Mouse (Mus musculus): ENCODE measurements at regions not wholly inside any gene's neighbourhood (a gene's known extent, or its start where the extent isn't known, plus 50 kb on each side); places are given as distances from the start of the nearest gene placed in this dataset.

- no peak for DNase-seq (ENCODE audit: low read depth, low spot score)
Measured at GRCm38 (mm10) chr10:98703642-98704293, 210.4 kb upstream of the Atp2b1 start.

GRCm38 (mm10) chr10:98704559-98704958, 209.6 kb upstream of the Atp2b1 start:
- no peak for DNase-seq (ENCODE audit: low read depth, low spot score)

- no peak for DNase-seq (ENCODE audit: low read depth, low spot score)
Measured at GRCm38 (mm10) chr10:98717856-98718255, 196.3 kb upstream of the Atp2b1 start.

- DNase-seq (ENCODE audit: low read depth, low spot score) = no peak
Measured at GRCm38 (mm10) chr10:98718706-98719105, 195.5 kb upstream of the Atp2b1 start.

- DNase-seq (ENCODE audit: low read depth, low spot score) = no peak
Measured at GRCm38 (mm10) chr10:98720256-98721005, 193.8 kb upstream of the Atp2b1 start.

- DNase-seq (ENCODE audit: low read depth, low spot score) = no peak
Measured at GRCm38 (mm10) chr10:98725110-98725509, 189.1 kb upstream of the Atp2b1 start.

- DNase-seq (ENCODE audit: low read depth, low spot score) = no peak
Measured at GRCm38 (mm10) chr10:98727130-98727529, 187.1 kb upstream of the Atp2b1 start.

GRCm38 (mm10) chr10:98728396-98729030, 185.7 kb upstream of the Atp2b1 start:
- no peak for DNase-seq (ENCODE audit: low read depth, low spot score)

- no peak for DNase-seq (ENCODE audit: low read depth, low spot score)
Measured at GRCm38 (mm10) chr10:98733950-98734585, 180.1 kb upstream of the Atp2b1 start.

- no peak for DNase-seq (ENCODE audit: low read depth, low spot score)
Measured at GRCm38 (mm10) chr10:98740507-98741147, 173.6 kb upstream of the Atp2b1 start.

GRCm38 (mm10) chr10:98741398-98741797, 172.8 kb upstream of the Atp2b1 start:
- no peak for DNase-seq (ENCODE audit: low read depth, low spot score)

- no peak for DNase-seq (ENCODE audit: low read depth, low spot score)
Measured at GRCm38 (mm10) chr10:98742822-98743605, 171.2 kb upstream of the Atp2b1 start.

GRCm38 (mm10) chr10:98744246-98744645, 170.0 kb upstream of the Atp2b1 start:
- DNase-seq (ENCODE audit: low read depth, low spot score) = no peak

GRCm38 (mm10) chr10:98744662-98745061, 169.5 kb upstream of the Atp2b1 start:
- DNase-seq (ENCODE audit: low read depth, low spot score) = no peak

- DNase-seq (ENCODE audit: low read depth, low spot score) = no peak
Measured at GRCm38 (mm10) chr10:98745409-98745808, 168.8 kb upstream of the Atp2b1 start.

GRCm38 (mm10) chr10:98745861-98746260, 168.3 kb upstream of the Atp2b1 start:
- no peak for DNase-seq (ENCODE audit: low read depth, low spot score)

- DNase-seq (ENCODE audit: low read depth, low spot score) = no peak
Measured at GRCm38 (mm10) chr10:98748856-98749583, 165.2 kb upstream of the Atp2b1 start.

GRCm38 (mm10) chr10:98749584-98749947, 164.6 kb upstream of the Atp2b1 start:
- no peak for DNase-seq (ENCODE audit: low read depth, low spot score)

GRCm38 (mm10) chr10:98751376-98752058, 162.7 kb upstream of the Atp2b1 start:
- no peak for DNase-seq (ENCODE audit: low read depth, low spot score)

GRCm38 (mm10) chr10:98761080-98761479, 153.1 kb upstream of the Atp2b1 start:
- DNase-seq (ENCODE audit: low read depth, low spot score) = no peak

Measured in retina, adult 2 months (tissue).